Mouse (Mus musculus): ENCODE results near the gene Kif14. TPM values are rescaled to one million over a fixed set of nuclear protein-coding genes. Genes with fewer than 3 reads are reported as not detected.

Kif14 gene
- polyA plus RNA-seq, 1 experiment, result 0.13 TPM

- Histone ChIP-seq H3K27ac (ENCODE audit: insufficient read depth, low read length) (no peak overlapping the region), H3K4me1 (ENCODE audit: control insufficient read depth, insufficient read depth, low read length) (no peaks in the 10 kb centered on the region), H3K4me3 (replicated peaks; ENCODE audit: insufficient read depth, low read depth, low read length) (no peak overlapping the region), H3K27me3 (ENCODE audit: control insufficient read depth, insufficient read depth, low read length) (no peaks in the 10 kb centered on the region)
- TF ChIP-seq CTCF (IDR thresholded peaks at IDR 0.05; ENCODE audit: borderline replicate concordance, insufficient read depth, low read depth, low read length) (no peak), POLR2A (IDR thresholded peaks at IDR 0.05; ENCODE audit: borderline replicate concordance, insufficient read depth, low read length) (no peak)
- WGBS, result 46% methylated on average over 5 of the region's 5 CpGs
- DNase-seq, result no peak
Observed at GRCm38 (mm10) chr1:136559284-136559683, 93.1 kb downstream of the Kif14 start.

- H3K27ac ChIP-seq (ENCODE audit: insufficient read depth, low read length), result no peak overlapping the region
- H3K4me1 ChIP-seq (ENCODE audit: control insufficient read depth, insufficient read depth, low read length), result no peaks in the 10 kb centered on the region
- H3K4me3 ChIP-seq (replicated peaks; ENCODE audit: insufficient read depth, low read depth, low read length), result no peak overlapping the region
- no peak for DNase-seq
- 76% methylated on average over 9 of the region's 9 CpGs for WGBS
- TF ChIP-seq CTCF (IDR thresholded peaks at IDR 0.05; ENCODE audit: borderline replicate concordance, insufficient read depth, low read depth, low read length) (no peak), POLR2A (IDR thresholded peaks at IDR 0.05; ENCODE audit: borderline replicate concordance, insufficient read depth, low read length) (no peak)
- no peaks in the 10 kb centered on the region for H3K27me3 ChIP-seq (ENCODE audit: control insufficient read depth, insufficient read depth, low read length)
Observed at GRCm38 (mm10) chr1:136559774-136560173, 93.6 kb downstream of the Kif14 start.

- Histone ChIP-seq H3K4me1 (ENCODE audit: control insufficient read depth, insufficient read depth, low read length) (no peaks in the 10 kb centered on the region), H3K27me3 (ENCODE audit: control insufficient read depth, insufficient read depth, low read length) (no peaks in the 10 kb centered on the region), H3K27ac (ENCODE audit: insufficient read depth, low read length) (no peak overlapping the region), H3K4me3 (replicated peaks; ENCODE audit: insufficient read depth, low read depth, low read length) (no peak overlapping the region)
- WGBS, result 83% methylated on average over 10 of the region's 10 CpGs
- TF ChIP-seq POLR2A (IDR thresholded peaks at IDR 0.05; ENCODE audit: borderline replicate concordance, insufficient read depth, low read length), result no peak
- TF ChIP-seq CTCF (IDR thresholded peaks at IDR 0.05; ENCODE audit: borderline replicate concordance, insufficient read depth, low read depth, low read length), result no peak
- DNase-seq, result no peak
Observed at GRCm38 (mm10) chr1:136561823-136562222, 95.7 kb downstream of the Kif14 start.

GRCm38 (mm10) chr1:136563149-136563548 lies 97.0 kb downstream of the Kif14 start:
- TF ChIP-seq CTCF (IDR thresholded peaks at IDR 0.05; ENCODE audit: borderline replicate concordance, insufficient read depth, low read depth, low read length), result no peak
- TF ChIP-seq POLR2A (IDR thresholded peaks at IDR 0.05; ENCODE audit: borderline replicate concordance, insufficient read depth, low read length), result no peak
- H3K4me1 ChIP-seq (ENCODE audit: control insufficient read depth, insufficient read depth, low read length), result no peaks in the 10 kb centered on the region
- H3K27ac ChIP-seq (ENCODE audit: insufficient read depth, low read length), result no peak overlapping the region
- 63% methylated on average over 11 of the region's 11 CpGs for WGBS
- no peaks in the 10 kb centered on the region for H3K27me3 ChIP-seq (ENCODE audit: control insufficient read depth, insufficient read depth, low read length)
- H3K4me3 ChIP-seq (replicated peaks; ENCODE audit: insufficient read depth, low read depth, low read length), result no peak overlapping the region
- no peak for DNase-seq

GRCm38 (mm10) chr1:136564963-136565362 lies 98.8 kb downstream of the Kif14 start:
- WGBS, result 74% methylated on average over 4 of the region's 4 CpGs
- Histone ChIP-seq H3K27ac (ENCODE audit: insufficient read depth, low read length) (no peak overlapping the region), H3K4me1 (ENCODE audit: control insufficient read depth, insufficient read depth, low read length) (no peaks in the 10 kb centered on the region), H3K27me3 (ENCODE audit: control insufficient read depth, insufficient read depth, low read length) (no peaks in the 10 kb centered on the region; the same call in 1 of the 2 replicates), H3K4me3 (replicated peaks; ENCODE audit: insufficient read depth, low read depth, low read length) (no peak overlapping the region)
- TF ChIP-seq POLR2A (IDR thresholded peaks at IDR 0.05; ENCODE audit: borderline replicate concordance, insufficient read depth, low read length) (no peak), CTCF (IDR thresholded peaks at IDR 0.05; ENCODE audit: borderline replicate concordance, insufficient read depth, low read depth, low read length) (no peak)
- no peak for DNase-seq

- Histone ChIP-seq H3K4me3 (replicated peaks; ENCODE audit: insufficient read depth, low read depth, low read length) (no peak overlapping the region), H3K4me1 (ENCODE audit: control insufficient read depth, insufficient read depth, low read length) (no peaks in the 10 kb centered on the region), H3K27ac (ENCODE audit: insufficient read depth, low read length) (no peak overlapping the region), H3K27me3 (ENCODE audit: control insufficient read depth, insufficient read depth, low read length) (no peaks in the 10 kb centered on the region; the same call in 1 of the 2 replicates)
- 86% methylated on average over 5 of the region's 5 CpGs for WGBS
- TF ChIP-seq CTCF (IDR thresholded peaks at IDR 0.05; ENCODE audit: borderline replicate concordance, insufficient read depth, low read depth, low read length) (no peak), POLR2A (IDR thresholded peaks at IDR 0.05; ENCODE audit: borderline replicate concordance, insufficient read depth, low read length) (no peak)
- DNase-seq, result no peak
Observed at GRCm38 (mm10) chr1:136566386-136566785, 100.2 kb downstream of the Kif14 start.

- no peak for DNase-seq
- Histone ChIP-seq H3K4me3 (replicated peaks; ENCODE audit: insufficient read depth, low read depth, low read length) (no peak overlapping the region), H3K4me1 (ENCODE audit: control insufficient read depth, insufficient read depth, low read length) (no peaks in the 10 kb centered on the region), H3K27me3 (ENCODE audit: control insufficient read depth, insufficient read depth, low read length) (no peaks in the 10 kb centered on the region; the same call in 1 of the 2 replicates), H3K27ac (ENCODE audit: insufficient read depth, low read length) (no peak overlapping the region)
- WGBS, result 89% methylated on average over 4 of the region's 4 CpGs
- TF ChIP-seq POLR2A (IDR thresholded peaks at IDR 0.05; ENCODE audit: borderline replicate concordance, insufficient read depth, low read length) (no peak), CTCF (IDR thresholded peaks at IDR 0.05; ENCODE audit: borderline replicate concordance, insufficient read depth, low read depth, low read length) (no peak)
Observed at GRCm38 (mm10) chr1:136567641-136568040, 101.5 kb downstream of the Kif14 start.

GRCm38 (mm10) chr1:136568738-136569194 lies 102.6 kb downstream of the Kif14 start:
- no peak overlapping the region for H3K27ac ChIP-seq (ENCODE audit: insufficient read depth, low read length)
- 96% methylated on average over 11 of the region's 11 CpGs for WGBS
- H3K4me1 ChIP-seq (ENCODE audit: control insufficient read depth, insufficient read depth, low read length), result no peaks in the 10 kb centered on the region
- H3K4me3 ChIP-seq (replicated peaks; ENCODE audit: insufficient read depth, low read depth, low read length), result no peak overlapping the region
- no peaks in the 10 kb centered on the region; the same call in 1 of the 2 replicates for H3K27me3 ChIP-seq (ENCODE audit: control insufficient read depth, insufficient read depth, low read length)
- no peak for DNase-seq
- no peak for TF ChIP-seq CTCF (IDR thresholded peaks at IDR 0.05; ENCODE audit: borderline replicate concordance, insufficient read depth, low read depth, low read length)
